Mouse (Mus musculus) CH12.LX (cell line): ENCODE measurements around the gene Tomm22.
A peak's percentile ranks its signal among the peaks of the same experiment; 100 is the strongest.

ENCODE experiments used
- CTCF ChIP-seq, 2 experiments: IDR thresholded peaks in 1 of 2; conservative IDR thresholded peaks in 1 of 2; 2 replicates each; pipeline ENCODE4 v1.5.1; 2011 to 2012; ENCODE audit warnings: low read depth in 2 of 2, low read length in 2 of 2, improper control_type of control experiment in 1 of 2, inconsistent platforms in 1 of 2, mild to moderate bottlenecking in 1 of 2, moderate library complexity in 1 of 2
- E2F4 ChIP-seq: IDR thresholded peaks from 2 replicates; pipeline ENCODE4 v1.6.1; 2011; ENCODE audit warnings: low read depth, low read length, improper control_type of control experiment; ENCODE audit not compliant: insufficient replicate concordance
- EP300 ChIP-seq: IDR thresholded peaks from 2 replicates; pipeline ENCODE4 v1.6.1; 2011; ENCODE audit warnings: low read length, improper control_type of control experiment
- GABPA ChIP-seq: IDR thresholded peaks from 2 replicates; pipeline ENCODE4 v1.6.1; 2012; ENCODE audit warnings: low read depth, low read length, improper control_type of control experiment, inconsistent platforms; ENCODE audit not compliant: insufficient replicate concordance
- HCFC1 ChIP-seq: IDR thresholded peaks from 2 replicates; pipeline ENCODE4 v1.6.1; 2012; ENCODE audit warnings: low read depth, mild to moderate bottlenecking, inconsistent platforms, low read length, improper control_type of control experiment
- JUND ChIP-seq: conservative IDR thresholded peaks from 2 replicates; pipeline ENCODE4 v1.6.1; 2011; ENCODE audit warnings: low read depth, low read length, improper control_type of control experiment
- MAX ChIP-seq: IDR thresholded peaks from 2 replicates; pipeline ENCODE4 v1.6.1; 2011; ENCODE audit warnings: low read length, improper control_type of control experiment
- MAZ ChIP-seq: IDR thresholded peaks from 2 replicates; pipeline ENCODE4 v1.6.1; 2012; ENCODE audit warnings: low read depth, mild to moderate bottlenecking, inconsistent platforms, low read length, improper control_type of control experiment, moderate library complexity
- NRF1 ChIP-seq: IDR thresholded peaks from 2 replicates; pipeline ENCODE4 v1.6.1; 2014; ENCODE audit warnings: low read depth, mild to moderate bottlenecking, inconsistent platforms, low read length, improper control_type of control experiment, moderate library complexity
- PAX5 ChIP-seq: IDR thresholded peaks from 2 replicates; pipeline ENCODE4 v1.6.1; 2012; ENCODE audit warnings: low read length, inconsistent platforms, mixed read lengths
- POLR2A ChIP-seq: IDR thresholded peaks from 2 replicates; pipeline ENCODE4 v1.6.1; 2011; ENCODE audit warnings: low read depth, mild to moderate bottlenecking, improper control_type of control experiment, low read length
- POLR2AphosphoS2 ChIP-seq: IDR thresholded peaks from 2 replicates; pipeline ENCODE4 v1.6.1; 2011; ENCODE audit warnings: low read depth, low read length, improper control_type of control experiment
- TCF12 ChIP-seq: IDR thresholded peaks from 2 replicates; pipeline ENCODE4 v1.6.1; 2014; ENCODE audit warnings: low read depth, mild to moderate bottlenecking, inconsistent platforms, low read length, improper control_type of control experiment
- UBTF ChIP-seq: IDR thresholded peaks from 2 replicates; pipeline ENCODE4 v1.6.1; 2012; ENCODE audit warnings: low read depth, mild to moderate bottlenecking, inconsistent platforms, low read length, improper control_type of control experiment, moderate library complexity

GRCm38 (mm10) chr15:79708229-79708822 is 37.7 kb downstream of the Tomm22 start:
- TF ChIP-seq EP300, result no peak
- TF ChIP-seq PAX5, result no peak
- TF ChIP-seq POLR2A, result no peak
- no peak for TF ChIP-seq GABPA
- TF ChIP-seq UBTF, result no peak
- no peak for TF ChIP-seq TCF12
- no peak for TF ChIP-seq POLR2AphosphoS2
- TF ChIP-seq CTCF (conservative IDR thresholded peaks at IDR 0.05 in 1 of 2, IDR thresholded peaks at IDR 0.05 in 1 of 2; ENCODE audit: low read depth in 2 of 2, low read length in 2 of 2), result peak in 1 of 2 experiments; percentile 53; a peak in 3 of 4 replicates
- TF ChIP-seq MAX, result no peak
- TF ChIP-seq NRF1, result no peak
- no peak for TF ChIP-seq HCFC1
- TF ChIP-seq JUND, result no peak
- TF ChIP-seq E2F4, result no peak
- TF ChIP-seq MAZ, result no peak
